Mouse (Mus musculus) 416B (cell line): ENCODE measurements around the gene Zfp626.
"Not testable (repeated sequence)": the region's sequence is repeated elsewhere in the genome, so short reads cannot be mapped to it uniquely, and the experiment has no call there.

Source experiments
- DNase-seq: peaks from one replicate; pipeline ENCODE4 v3.0.0; 2011; ENCODE audit warnings: low read depth

Gene Zfp626

DNA sequence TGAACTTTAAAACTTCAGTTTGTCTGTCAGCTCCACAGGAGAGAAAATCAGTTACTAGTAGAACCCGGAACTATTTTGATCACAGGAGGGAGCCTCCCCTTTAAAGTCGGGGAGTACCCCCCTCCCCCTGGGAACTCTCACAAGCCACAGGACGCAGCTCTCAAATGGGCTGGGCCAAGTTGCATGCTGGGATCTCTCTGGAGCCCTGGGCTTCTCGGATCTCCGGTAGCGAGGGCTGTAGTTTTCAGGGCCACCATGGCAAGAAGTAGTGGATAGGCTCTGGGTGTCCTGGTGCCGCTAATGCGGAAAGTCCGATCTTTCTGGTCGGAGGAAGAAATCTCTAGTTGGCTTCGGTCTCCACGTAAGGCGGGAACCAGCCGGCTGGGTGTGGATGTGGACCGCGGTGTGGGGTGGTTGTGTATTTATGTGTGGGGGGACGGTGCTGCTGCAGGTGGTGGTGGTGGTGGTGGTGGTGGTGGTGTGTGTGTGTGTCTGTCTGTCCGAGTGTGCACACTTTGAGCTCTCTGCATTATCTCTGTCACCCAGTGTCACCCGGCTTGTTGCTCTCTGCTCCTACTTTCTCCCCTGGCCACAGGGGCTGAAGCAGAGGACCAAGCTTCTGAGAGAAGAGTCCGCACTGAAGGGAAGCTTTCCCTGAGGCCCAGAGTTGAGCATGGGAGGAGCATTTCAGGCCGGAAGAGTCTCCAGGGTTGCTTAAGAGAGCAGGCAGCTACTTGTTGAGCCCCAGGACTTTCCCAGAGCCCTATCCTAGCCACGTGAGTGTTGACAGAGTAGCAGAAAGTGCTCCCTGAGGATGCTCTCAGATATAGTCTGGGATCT lies 53.6 kb downstream of the Zfp626 start:
- DNase-seq, result peak; percentile 94

GRCm38 (mm10) chr7:27862578-27862977 lies 55.6 kb downstream of the Zfp626 start:
- DNase-seq, result not testable (repeated sequence)
